Mouse (Mus musculus) small intestine, adult 2 months (tissue): ENCODE results near the gene Dpt.

Experiments
- CTCF ChIP-seq: fragments of 200-500 bp; IDR thresholded peaks from 2 replicates; pipeline ENCODE4 v1.5.1; 2012; ENCODE audit warnings: low read depth, mild to moderate bottlenecking, control low read depth, inconsistent platforms, low read length, moderate library complexity, mixed read lengths; ENCODE audit not compliant: insufficient replicate concordance, insufficient read length; ENCODE audit errors: extremely low read depth
- POLR2A ChIP-seq: fragments of 200-500 bp; IDR thresholded peaks from 2 replicates; pipeline ENCODE4 v1.6.1; 2012; ENCODE audit warnings: low read depth, mild to moderate bottlenecking, control low read depth, inconsistent platforms, low read length, moderate library complexity

GRCm38 (mm10) chr1:164753736-164754135 lies 42.7 kb upstream of the Dpt start:
- TF ChIP-seq CTCF (no peak), POLR2A (no peak)
